Mouse (Mus musculus): ENCODE data around the gene Gm44511.
"Not testable (repeated sequence)": the region's sequence is repeated elsewhere in the genome, so short reads cannot be mapped to it uniquely, and the experiment has no call there.

The Gm44511 gene

GRCm38 (mm10) chr6:128760416-128761143 lies 65.5 kb downstream of the Gm44511 start:
- peak; percentile 90 for DNase-seq (ENCODE audit: low spot score)

DNA sequence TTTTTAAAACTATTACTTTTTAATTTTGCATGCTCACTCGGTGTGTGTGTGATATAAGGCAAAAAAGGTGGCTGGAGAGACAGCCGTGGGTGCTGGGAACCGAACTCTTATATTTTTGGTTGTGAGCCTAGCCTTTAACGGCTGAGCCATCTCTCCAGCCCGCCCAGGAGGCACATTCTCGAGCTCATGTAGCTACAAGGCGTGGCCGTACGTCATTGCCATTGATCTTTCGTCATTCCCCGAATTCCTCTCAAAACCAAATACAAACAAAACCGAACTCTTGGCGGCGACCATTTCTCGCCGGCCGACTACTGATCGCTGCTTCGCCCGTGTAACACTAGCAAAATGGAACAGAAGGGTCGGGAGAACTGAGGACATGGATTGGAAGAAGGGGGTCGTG lies 66.1 kb downstream of the Gm44511 start:
- peak; percentile 94 for DNase-seq (ENCODE audit: low spot score)

DNA sequence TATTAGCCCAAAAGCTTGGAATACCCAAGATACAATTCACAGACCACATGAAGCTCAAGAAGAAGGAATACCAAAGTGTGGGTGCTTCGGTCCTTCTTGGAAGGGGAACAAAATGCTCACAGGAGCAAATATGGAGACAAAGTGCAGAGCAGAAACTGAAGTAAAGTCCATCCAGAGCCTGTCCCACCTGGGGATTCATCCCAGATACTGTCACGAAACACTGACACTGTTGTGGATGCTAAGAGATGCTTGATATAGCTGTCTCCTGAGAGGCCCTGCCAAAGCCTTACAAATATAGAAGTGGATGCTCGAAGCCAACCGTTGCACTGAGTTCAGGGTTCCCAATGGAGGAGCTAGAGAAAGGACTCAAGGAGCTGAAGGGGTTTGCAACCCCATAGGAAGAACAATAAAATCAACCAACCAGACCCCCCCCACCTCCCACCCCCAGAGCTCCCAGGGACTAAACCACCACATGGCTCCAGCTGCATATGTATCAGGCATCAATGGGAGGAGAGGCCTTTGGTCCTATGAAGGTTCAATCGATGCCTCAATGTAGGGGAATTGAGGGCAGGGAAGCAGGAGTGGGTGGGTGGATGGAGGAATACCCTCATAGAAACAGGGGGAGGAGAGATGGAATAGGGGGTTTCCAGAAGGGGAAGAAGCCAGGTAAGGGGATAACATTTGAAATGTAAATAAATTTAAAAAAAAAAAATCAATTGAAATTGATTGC lies 66.7 kb downstream of the Gm44511 start:
- no peak for DNase-seq (ENCODE audit: low spot score)

DNA sequence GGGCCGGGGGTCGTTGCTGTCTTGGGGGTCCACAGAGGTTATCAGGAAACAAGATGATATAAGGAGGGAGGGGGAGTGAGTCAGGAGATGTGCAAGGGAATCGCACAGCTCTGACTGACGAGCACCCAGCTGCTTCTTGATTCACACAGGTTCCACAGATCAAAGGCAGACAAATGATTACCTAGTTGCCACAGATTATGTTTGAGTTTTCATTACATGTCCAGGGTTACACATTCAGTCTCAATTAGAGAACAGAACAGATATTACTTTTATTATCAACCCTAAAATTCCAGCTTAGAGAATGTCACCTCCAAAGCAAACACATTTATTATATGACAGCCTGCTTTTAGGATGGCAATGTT lies 70.7 kb downstream of the Gm44511 start:
- DNase-seq (ENCODE audit: low spot score) = not testable (repeated sequence)

DNA sequence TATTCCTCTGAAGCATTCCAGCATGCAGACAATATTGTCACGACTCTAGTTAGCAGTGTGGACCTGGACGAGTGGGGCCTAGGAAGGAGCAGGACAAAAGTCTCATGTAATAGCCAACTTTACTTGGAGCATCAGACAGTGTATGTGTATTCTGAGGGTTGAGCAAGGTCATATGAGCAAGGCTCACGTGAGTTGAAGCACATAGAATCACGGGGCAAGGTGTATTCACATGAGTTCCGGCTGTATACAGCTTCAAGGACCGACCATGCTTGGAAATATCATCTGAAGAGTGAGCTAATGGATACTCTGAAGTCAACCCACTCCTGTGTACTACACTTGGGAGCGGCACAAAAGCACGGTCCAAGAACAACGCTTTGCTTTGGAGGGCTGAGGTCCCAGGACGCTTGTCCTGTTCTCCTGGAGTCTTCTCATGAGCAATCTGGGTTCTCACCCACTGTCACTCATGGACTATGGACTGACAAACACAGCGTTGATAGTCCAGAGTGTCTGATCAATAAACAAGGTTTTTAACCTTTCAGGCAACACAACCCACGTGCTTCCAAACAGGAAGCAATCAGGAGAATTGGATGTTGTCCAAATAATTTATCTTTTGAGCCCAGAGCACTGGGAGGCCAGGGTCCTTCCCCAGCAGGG lies 71.2 kb downstream of the Gm44511 start:
- not testable (repeated sequence) for DNase-seq (ENCODE audit: low spot score)

GRCm38 (mm10) chr6:128754265-128754664 lies 71.8 kb downstream of the Gm44511 start:
- not testable (repeated sequence) for DNase-seq (ENCODE audit: low spot score)

- peak; percentile 93 for DNase-seq (ENCODE audit: low spot score)
Measured at GRCm38 (mm10) chr6:128753610-128754224, 72.4 kb downstream of the Gm44511 start.

DNA sequence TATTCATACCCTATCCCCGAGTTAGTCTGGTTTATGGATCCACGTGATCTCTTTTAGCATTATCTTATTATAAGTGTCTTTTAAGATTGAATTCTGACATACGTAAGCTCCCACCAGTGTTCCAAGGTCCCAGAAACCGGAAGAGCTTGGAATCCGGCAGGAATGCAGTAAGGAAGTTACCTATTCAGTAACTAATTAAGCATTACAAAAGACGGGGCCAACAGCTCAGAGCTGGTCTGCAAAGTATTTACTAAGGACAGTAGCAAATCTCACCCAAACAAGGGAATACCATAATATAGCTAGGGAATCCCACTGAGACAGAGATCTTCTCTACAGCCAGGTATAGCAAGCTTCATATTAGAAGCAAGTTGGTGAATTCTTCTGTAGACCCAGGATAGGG lies 79.1 kb downstream of the Gm44511 start:
- DNase-seq (ENCODE audit: low spot score) = not testable (repeated sequence)

GRCm38 (mm10) chr6:128737445-128737844 lies 88.7 kb downstream of the Gm44511 start:
- DNase-seq (ENCODE audit: low spot score) = no peak

DNA sequence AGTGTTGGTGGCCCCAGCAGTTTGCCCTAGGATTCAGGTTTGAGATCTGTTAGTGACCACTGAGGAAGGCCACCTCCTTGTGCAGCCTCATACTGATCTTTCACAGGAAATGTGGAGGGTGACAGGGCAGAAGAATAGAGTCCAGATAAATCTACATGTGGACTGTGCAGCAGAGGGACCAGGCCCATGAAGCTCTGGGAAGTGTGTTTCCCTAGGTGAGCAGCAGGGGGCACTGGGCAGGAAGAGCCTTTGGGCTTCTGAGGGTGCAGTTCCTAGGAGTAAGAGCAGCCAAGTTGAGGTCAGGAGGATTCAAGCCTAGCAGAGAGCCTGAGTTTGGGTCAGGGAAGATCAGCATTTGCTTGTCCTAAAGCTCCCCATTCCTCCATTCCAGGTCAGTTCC lies 90.0 kb downstream of the Gm44511 start:
- DNase-seq (ENCODE audit: low spot score) = no peak

DNA sequence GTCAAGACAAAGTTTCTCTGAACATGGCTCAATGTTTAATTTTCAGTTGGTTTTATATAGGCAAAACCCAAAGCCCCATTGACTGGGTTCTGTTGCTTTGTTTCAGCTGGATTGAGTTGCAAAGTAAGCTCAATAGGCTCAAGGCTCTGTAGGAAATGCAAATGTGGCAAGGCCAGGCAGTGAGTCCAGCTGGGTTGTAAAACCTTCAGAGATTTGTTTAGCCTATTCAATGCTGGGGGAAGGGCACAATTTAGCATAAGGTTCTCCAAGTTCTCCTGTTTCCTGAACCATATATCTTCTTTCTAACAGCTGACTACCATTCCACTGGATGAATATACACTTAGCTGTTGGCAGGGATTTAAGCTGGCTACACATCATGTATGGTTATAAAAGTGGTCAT lies 91.2 kb downstream of the Gm44511 start:
- no peak for DNase-seq (ENCODE audit: low spot score)

GRCm38 (mm10) chr6:128733908-128734679 lies 92.0 kb downstream of the Gm44511 start:
- no peak for DNase-seq (ENCODE audit: low spot score)

GRCm38 (mm10) chr6:128732032-128732431 lies 94.1 kb downstream of the Gm44511 start:
- no peak for DNase-seq (ENCODE audit: low spot score)

All from layer of hippocampus, adult 11-12 months (tissue).